Mouse (Mus musculus): ENCODE measurements around the gene Il17rc.

The Il17rc gene

GRCm38 (mm10) chr6:113471297-113471936 is at the start of gene Il17rc:
Gene Il17rc, plus strand, starts transcription at chr6:113471427.
- no peak for DNase-seq (ENCODE audit: low read depth, low spot score)

DNA sequence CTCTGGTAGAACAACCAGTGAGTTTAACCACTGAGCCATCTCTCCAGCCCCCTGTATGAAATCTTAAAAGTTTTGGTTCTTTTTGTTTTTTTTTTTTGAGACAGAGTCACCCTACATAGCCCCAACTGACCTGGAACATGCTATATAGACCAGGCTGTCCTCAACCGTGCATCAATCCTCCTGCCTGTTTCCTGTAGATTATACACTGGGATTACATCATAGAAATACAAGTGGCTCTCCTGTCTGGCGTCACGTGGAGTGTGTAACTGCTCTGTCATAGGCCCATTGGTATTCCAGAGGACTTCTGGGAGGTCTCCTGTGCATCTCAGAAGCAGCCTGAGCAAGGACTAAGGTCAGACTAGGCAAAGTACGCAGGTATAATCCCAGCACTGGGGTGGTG is 48.2 kb upstream of the Il17rc start:
- no peak for DNase-seq (ENCODE audit: low read depth, low spot score)

DNA sequence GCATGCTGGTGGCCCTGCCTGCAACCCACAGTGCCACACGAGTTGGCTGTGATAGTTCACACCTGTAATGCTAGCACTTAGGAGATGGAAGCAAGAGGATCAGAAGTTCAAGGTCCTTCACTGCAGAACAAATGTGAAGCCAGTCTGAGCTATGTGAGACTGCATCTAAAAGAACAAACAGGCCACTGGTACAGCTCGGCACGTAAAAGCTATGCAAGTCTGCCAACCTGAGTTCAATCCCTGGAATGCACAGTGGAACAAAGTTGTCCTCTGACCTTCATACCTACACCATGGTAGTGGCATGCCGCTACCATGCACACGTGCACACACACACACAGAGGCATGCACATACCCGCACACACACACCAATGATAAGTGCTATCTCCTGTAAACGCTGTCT is 47.0 kb upstream of the Il17rc start:
- DNase-seq (ENCODE audit: low read depth, low spot score) = no peak

DNA sequence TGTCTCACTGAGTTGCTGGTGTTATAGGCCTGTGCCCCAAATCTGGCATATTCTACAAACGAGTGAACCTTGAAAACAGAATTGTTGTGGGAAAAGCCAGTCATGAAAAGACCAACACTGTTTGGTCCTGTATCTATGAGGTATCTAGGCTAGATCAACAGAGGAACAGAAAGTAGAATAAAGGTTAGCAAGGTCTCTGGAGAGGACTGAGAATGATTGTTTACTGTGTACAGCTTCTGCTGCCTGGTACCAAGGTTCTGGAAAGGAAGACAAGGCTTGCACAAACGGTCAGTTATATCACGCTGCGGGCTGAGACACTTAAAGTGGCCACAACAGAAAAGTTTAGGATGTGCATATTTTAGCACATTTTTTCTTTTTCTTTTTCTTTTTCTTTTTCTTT is 44.5 kb upstream of the Il17rc start:
- no peak for DNase-seq (ENCODE audit: low read depth, low spot score)

DNA sequence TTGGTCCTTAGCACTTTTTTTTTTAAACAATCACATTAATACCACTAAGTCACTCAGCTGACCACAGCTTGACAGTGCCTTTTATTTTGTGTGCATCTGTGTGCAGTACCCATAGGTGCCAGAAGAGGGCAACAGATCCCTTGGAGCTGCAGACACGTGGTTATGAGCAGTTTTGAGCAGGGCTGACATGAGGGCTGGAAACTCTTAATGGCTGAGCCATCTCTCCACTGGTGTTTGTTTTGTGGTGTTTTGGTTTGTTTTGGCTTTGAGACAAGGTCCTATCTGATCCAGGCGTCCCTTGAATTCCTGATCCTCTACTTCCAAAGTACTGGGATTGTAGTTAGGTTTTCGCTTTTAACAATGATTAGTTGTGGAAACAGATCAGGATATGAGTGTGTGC is 43.8 kb upstream of the Il17rc start:
- DNase-seq (ENCODE audit: low read depth, low spot score) = peak; percentile 70

- DNase-seq (ENCODE audit: low read depth, low spot score) = no peak
Observed at GRCm38 (mm10) chr6:113428006-113428405, 43.2 kb upstream of the Il17rc start.

DNA sequence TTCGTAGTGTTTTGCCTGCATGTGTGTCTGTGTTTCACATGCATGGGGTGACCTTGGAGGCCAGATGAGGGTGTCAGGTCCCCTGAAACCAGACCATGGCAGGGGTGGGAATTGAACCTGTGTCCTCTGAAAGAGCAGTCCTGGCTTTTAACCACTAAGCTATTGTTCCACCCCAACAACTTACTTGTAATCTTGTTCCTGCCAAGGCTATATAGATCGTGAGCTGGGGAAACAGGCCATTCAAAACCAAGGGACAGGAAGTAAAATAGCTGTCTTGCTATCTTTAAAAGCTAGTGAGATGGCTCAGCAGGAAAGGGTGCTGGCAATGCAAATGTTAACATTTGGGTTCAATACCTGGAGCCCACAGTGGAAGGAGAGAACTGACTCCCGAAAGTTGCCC is 41.3 kb upstream of the Il17rc start:
- DNase-seq (ENCODE audit: low read depth, low spot score) = no peak

GRCm38 (mm10) chr6:113430846-113431245 is 40.4 kb upstream of the Il17rc start:
- DNase-seq (ENCODE audit: low read depth, low spot score) = no peak

DNA sequence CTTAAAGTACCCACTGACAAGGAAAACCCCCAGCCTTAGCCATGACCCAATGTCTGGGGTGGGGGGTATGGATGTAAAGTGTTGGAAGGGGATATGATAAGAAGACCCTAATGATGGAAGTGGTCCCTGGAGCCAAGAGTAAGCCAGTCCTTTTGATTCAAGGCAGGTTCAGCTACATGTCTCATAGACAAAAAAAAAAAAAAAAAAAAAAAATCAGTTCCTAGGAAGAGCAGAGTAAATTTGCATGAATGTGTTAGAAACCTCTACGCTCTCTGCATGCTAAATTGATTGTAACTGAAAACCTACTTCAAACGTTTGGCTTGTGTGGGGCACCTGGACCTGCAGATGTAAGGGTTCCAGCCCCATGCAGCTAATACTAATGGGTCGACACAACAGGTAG is 39.4 kb upstream of the Il17rc start:
- no peak for DNase-seq (ENCODE audit: low read depth, low spot score)

GRCm38 (mm10) chr6:113433661-113434060 is 37.6 kb upstream of the Il17rc start:
- no peak for DNase-seq (ENCODE audit: low read depth, low spot score)

DNA sequence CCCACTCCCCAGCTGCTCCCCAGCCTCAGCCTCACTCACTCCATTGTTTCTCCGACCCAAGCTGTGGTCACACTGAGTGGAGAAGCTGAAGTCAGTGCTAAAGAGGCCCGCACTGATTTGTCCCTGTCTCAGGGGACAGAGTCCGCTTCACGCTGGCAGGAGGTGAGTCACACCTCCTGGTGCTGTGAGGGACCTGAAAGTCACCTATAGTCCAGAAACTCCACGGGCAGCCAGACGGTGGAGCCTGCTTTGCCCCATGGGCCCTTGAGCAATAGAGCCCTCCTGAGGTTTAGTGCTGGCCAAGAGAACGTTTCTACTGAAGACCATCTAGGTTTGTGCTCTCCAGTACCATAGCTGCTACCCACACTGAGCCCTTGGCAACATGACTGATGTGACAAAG is 36.5 kb upstream of the Il17rc start:
- no peak for DNase-seq (ENCODE audit: low read depth, low spot score)

DNA sequence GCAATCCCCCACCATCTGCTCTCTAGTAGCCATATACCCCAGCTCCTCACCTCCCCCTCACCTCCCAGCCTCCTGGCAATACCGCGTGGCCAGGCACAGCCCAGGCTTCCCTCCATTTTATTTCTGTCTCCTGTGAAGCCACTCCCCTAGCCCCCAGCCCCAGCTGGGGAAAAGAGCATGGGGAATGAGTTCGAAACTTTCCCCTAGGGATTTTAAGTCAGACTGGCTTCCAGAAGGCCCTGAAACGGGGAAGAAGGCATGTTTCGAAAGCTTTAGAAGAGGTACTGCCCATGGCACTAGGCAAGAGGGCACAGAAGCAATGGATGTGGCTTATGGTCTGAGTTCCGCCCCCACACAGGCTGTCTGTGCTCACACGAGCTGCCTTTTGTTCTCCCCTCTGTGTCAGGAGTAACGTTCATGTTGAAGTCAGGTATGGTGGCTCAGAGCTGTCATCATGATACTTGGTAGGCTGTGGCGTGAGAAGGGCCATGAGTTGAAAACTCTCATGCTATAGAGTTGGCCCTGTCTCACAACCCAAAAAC is 35.5 kb upstream of the Il17rc start, which contains the start of gene Cidec:
Cidec (minus strand) TSS at position 97 of the 542 bp plus-strand sequence.
- DNase-seq (ENCODE audit: low read depth, low spot score) = no peak

DNA sequence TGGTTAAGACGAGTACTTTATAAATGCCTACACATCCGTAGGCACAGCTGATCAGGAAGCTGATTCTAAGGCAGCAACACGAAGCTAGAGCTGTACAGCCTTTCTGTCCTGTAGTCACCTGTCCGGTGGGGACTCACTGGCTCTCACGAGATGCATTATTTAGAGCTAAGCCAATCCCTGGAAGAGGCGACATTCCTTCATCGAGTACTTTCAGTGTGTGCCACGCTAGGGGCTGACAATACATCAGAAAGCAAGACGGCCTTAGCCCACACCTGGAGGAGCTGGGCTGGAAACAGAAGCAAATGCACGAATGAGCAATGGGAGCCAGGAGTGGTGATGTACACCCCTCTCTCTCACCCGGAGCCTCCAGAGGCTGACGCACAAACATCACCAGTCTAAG is 34.1 kb upstream of the Il17rc start:
- DNase-seq (ENCODE audit: low read depth, low spot score) = no peak

DNA sequence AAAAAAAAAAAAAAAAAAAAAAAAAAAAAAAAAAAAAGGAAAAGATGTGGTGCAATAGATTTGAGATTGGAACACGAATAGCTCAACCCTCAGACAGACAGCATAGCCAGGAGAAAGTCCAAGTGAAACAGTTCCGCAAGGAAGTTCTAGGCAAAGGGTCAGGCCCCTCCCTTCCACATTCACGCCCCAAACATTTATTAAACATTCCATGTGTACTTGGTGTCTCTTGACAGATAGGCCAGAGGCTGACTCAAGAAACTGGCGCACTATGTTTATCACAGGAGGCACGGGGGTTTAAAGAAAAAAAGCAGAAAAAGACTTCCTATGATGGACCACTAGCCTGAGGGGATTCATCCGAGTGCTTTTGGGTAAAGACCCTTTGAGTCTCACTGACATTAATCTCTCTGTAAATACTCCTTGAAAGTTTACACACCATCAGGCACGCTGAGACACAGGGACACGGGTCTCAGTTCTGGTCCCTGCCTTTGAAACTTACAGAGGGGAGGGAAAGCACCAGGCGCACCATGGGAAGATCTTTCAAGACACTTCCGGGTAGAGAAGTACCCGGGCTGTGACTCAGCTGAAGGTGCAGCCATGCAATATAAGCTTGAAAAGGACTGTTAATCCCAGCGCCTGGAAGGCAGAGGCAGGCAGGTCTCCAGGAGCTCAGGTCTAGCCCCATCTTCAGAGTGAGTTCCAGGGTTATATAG is 32.4 kb upstream of the Il17rc start:
- DNase-seq (ENCODE audit: low read depth, low spot score) = no peak

- DNase-seq (ENCODE audit: low read depth, low spot score) = no peak
Observed at GRCm38 (mm10) chr6:113440686-113441085, 30.5 kb upstream of the Il17rc start.

DNA sequence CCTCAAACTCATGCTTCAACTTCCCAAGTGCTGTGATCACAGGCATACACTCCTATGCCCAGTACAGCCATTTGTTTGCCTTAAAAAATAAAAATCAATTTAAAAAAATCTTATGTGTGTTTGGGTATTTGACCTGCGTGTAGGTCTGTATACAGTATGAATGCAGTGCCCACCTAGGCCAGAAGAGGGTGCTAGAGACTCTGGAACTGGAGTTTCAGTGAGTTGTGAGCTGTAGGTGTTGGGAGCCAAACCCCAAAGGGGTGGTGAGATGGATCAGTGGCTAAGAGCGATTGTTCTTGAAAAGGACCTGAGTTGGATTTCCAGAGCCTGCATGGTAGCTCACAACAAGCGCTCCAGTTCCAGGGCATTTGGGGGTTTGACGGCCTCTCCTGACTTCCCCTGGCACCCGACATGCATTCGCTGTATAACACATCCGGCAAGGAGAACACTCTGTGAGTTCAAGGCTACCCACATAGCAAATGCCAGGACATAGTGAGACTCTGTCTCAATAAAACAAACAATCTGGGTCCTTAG is 30.0 kb upstream of the Il17rc start:
- peak; percentile 77 for DNase-seq (ENCODE audit: low read depth, low spot score)

- DNase-seq (ENCODE audit: low read depth, low spot score) = no peak
Observed at GRCm38 (mm10) chr6:113442087-113442441, 29.2 kb upstream of the Il17rc start.

DNA sequence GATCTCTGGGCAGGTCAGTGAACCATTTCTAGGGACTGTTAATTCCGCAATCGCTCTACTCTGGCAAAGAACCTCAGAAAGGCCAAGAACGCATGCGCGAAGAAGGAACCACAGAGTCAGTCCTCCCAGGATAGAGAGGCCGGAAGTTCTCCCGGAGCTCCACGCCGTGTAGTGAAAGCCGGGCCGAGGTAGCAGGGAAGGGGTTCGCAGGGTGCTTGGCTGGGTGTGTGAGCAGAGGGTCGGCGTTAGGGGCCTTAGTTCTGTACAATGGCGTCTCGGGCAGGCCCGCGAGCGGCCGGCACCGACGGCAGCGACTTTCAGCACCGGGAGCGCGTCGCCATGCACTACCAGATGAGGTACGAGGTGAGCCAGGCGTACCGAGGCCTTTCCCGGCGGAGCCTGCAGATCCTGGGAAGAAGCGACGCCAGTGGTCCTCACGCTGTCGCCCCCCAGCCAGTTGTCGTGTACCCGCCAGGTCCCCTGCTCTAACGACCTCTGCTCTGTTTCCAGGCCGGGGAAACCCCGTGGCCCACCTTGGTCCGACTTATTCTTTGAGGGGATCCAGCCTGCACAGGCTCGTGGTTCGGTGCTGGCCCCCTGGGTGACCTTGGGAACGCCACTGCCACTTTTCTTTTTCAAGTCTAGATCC is 28.7 kb upstream of the Il17rc start, which contains the start of gene Jagn1:
Jagn1 (plus strand) TSS at position 128 of the 649 bp plus-strand sequence.
- peak; percentile 93 for DNase-seq (ENCODE audit: low read depth, low spot score)

DNA sequence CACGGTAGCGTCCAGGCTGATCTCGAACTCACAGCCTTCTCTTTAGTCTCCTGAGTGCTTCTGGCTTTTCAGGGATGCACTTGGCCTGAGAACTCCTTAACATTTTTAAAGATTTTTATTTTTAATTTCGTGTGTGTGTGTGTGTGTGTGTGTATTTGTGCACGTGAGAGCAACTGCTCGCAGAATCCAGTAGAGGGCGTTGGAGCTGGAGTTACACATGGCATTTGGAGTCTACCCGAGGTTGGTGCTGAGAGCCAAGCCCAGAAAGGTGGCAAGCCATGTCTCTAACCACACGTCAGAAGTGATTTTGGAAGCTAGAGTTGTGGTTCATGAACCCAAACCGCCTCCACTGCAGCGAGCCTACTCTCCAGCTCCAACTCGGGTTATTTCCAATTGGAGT is 28.1 kb upstream of the Il17rc start:
- peak; percentile 19 for DNase-seq (ENCODE audit: low read depth, low spot score)

DNA sequence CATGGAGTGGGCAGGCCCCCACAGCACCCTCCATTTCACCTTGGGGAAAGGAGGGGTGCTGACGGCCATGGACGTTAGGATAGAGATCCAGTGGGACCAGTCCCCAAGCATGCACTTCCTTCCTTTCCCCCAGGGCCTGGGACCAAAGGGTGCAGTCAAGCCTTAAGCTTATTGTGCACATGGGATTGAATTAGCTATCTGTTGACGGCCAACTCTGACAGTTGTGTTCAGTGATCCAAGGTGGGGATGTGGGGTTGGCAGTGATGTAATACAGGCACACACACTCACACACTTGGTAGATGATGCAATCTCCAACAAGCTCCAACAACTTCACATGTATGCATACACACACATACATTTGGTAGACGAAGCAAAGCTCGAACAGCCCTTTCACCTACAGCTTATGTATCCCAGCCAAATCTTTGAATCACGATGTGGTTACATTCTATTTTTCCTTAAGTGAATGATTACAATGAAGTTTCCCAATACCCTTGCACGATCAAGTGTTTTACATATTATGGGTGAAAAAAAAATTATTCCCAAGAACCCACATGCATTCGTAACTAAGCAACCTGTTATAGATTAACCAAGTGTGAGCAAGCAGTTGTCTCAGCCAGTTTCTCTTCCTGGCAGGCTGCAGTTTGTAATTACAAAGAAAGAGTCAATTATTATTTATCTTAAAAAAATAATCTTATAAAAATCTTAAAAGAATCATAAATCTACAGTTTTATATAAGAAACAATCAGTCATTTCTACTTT is 26.8 kb upstream of the Il17rc start:
- no peak for DNase-seq (ENCODE audit: low read depth, low spot score)

DNA sequence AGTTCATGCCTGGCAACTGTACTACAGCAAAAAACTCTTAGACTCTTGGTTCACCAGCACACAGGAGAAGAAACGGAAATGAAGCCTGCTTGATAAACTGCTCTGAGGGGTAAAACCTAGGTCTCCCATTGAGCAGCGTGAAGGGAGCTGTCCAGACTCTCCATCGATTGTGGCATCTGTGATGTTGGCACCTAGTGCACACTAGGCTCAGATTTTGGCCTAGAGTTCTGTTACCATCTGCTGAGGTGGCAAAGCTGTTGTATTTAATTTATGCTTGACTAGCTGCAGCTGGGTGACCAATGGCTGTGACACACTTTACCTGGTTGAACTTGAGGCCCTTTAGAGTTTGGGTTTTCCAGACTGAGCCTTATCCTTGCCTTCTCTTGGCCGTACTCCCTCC is 23.6 kb upstream of the Il17rc start:
- no peak for DNase-seq (ENCODE audit: low read depth, low spot score)

DNA sequence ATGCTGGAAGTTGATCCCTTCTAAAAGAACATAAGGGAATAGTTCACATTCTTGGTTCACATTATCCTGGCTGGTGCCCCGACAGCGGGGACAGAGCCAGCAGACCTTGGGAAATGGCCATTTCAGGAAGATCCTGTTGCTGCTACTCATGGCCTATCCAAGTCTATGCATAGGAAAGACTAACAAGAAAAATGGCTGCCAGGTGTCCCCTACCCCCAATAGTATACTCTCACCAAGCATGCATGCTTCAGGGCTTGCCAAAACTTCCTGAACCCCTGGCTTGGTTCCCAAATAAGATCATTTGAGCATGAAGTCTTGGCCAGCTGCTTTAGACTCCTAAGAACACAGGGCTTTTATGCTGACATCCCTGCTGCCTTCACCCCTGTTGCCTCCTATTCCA is 19.4 kb upstream of the Il17rc start:
- no peak for DNase-seq (ENCODE audit: low read depth, low spot score)
